Mouse (Mus musculus) C2C12 (cell line): ENCODE data around the gene Lmx1b.

Source experiments
- CEBPB ChIP-seq: IDR thresholded peaks from one replicate; pipeline ENCODE4 v1.6.1; 2011; ENCODE audit warnings: low read depth, mild to moderate bottlenecking, control low read depth, moderate library complexity
- CTCF ChIP-seq: IDR thresholded peaks from one replicate; pipeline ENCODE4 v1.5.1; 2011; ENCODE audit not compliant: control insufficient read depth, insufficient read depth, insufficient read length
- FOSL1 ChIP-seq: IDR thresholded peaks from one replicate; pipeline ENCODE4 v1.8.0; 2011; ENCODE audit warnings: mild to moderate bottlenecking, low read length; ENCODE audit not compliant: poor library complexity, insufficient read depth, severe bottlenecking
- MAX ChIP-seq: IDR thresholded peaks from one replicate; pipeline ENCODE4 v1.6.1; 2011; ENCODE audit warnings: mild to moderate bottlenecking, control low read depth
- MYOD1 ChIP-seq: IDR thresholded peaks from one replicate; pipeline ENCODE4 v1.6.1; 2011; ENCODE audit warnings: low read depth; ENCODE audit not compliant: control insufficient read depth, insufficient read length
- USF1 ChIP-seq: IDR thresholded peaks from one replicate; pipeline ENCODE4 v1.6.1; 2011; ENCODE audit warnings: low read depth, mild to moderate bottlenecking, control low read depth, moderate library complexity

DNA sequence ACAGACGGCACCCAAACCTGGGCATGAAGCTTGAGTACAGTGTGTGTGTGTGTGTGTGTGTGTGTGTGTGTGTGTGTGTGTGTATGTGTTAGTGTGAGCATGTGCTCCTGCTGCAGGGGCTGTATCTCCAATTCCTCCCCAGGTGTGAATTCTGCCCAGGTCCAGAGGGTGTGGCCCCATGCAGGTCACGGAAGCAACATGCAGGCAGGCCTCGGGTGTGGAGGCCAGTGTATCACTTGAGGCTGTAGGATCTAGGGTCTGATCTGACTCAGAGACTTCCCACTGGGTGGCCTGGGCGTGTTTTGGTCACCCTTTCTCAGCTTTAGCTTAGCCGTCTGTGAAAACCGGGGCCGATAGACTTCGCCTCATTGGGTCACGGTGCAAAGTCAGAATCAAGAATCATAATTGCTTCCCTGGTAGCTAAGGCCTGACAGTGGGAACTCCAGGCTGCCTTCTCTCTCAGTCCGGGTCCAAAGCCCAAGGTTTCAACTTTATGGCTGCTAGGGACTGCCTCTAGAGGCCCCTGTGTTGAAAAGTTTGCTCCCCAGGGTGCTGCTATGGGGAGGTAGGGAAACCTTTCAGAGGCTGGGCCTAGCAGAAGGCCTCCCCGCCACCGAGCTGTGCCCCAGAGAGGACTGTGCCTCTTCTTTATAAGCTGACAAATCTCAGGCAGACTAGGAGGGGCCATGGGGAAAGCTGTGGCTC, 38.8 kb upstream of the Lmx1b start:
- TF ChIP-seq CTCF (no peak), CEBPB (no peak), MAX (no peak), FOSL1 (no peak), USF1 (no peak), MYOD1 (no peak)
